Mouse (Mus musculus) intestine, postnatal 0 days (tissue): ENCODE measurements around the gene Nt5dc2. TPM values are rescaled to one million over a fixed set of nuclear protein-coding genes. Genes with fewer than 3 reads are reported as not detected.
A peak's percentile ranks its signal among the peaks of the same experiment; 100 is the strongest.

Source experiments
- ATAC-seq: fragments of 200-750 bp; cut with Nextera tagmentation; 2 replicates; pipeline ENCODE4 v1.8.0; 2017; ENCODE audit warnings: mild to moderate bottlenecking, moderate TSS enrichment, moderate library complexity
- H3K27ac ChIP-seq: fragments of 300-500 bp; sonication (generic); 2 replicates; pipeline ENCODE4 v1.5.1; 2014; ENCODE audit warnings: mild to moderate bottlenecking, low read depth, low read length, moderate library complexity
- H3K27me3 ChIP-seq: fragments of 300-500 bp; sonication (generic); replicated peaks from 2 replicates; pipeline ENCODE4 v1.6.1; 2014; ENCODE audit warnings: low read length, mixed read lengths; ENCODE audit not compliant: control insufficient read depth, insufficient read depth
- H3K36me3 ChIP-seq: fragments of 300-500 bp; sonication (generic); 2 replicates; pipeline ENCODE4 v1.6.1; 2014; ENCODE audit warnings: mild to moderate bottlenecking, moderate library complexity; ENCODE audit not compliant: control insufficient read depth, insufficient read depth
- H3K4me1 ChIP-seq: fragments of 300-500 bp; sonication (generic); replicated peaks from 2 replicates; pipeline ENCODE4 v1.6.1; 2014; ENCODE audit warnings: antibody characterized with exemption, low read length, mixed read lengths; ENCODE audit not compliant: control insufficient read depth, insufficient read depth
- H3K4me2 ChIP-seq: fragments of 300-500 bp; sonication (generic); replicated peaks from 2 replicates; pipeline ENCODE4 v1.6.1; 2014; ENCODE audit warnings: low read depth, mild to moderate bottlenecking, moderate library complexity
- H3K4me3 ChIP-seq: fragments of 300-500 bp; sonication (generic); 2 replicates; pipeline ENCODE4 v1.5.1; 2014; ENCODE audit warnings: low read depth, low read length
- H3K9ac ChIP-seq: fragments of 300-500 bp; sonication (generic); 2 replicates; pipeline ENCODE4 v1.6.1; 2014; ENCODE audit warnings: mild to moderate bottlenecking, low read depth, low read length
- H3K9me3 ChIP-seq: fragments of 300-500 bp; sonication (generic); 2 replicates; pipeline ENCODE4 v1.6.1; 2016; ENCODE audit warnings: mixed run types; ENCODE audit not compliant: control insufficient read depth
- CTCF ChIP-seq: sonication (generic); IDR thresholded peaks from 2 replicates; pipeline ENCODE4 v1.5.1; 2016; ENCODE audit warnings: low read depth, mild to moderate bottlenecking, control low read depth, antibody characterized with exemption, moderate library complexity
- WGBS: fragments of 180-500 bp; shearing (Covaris S2); extraction: QIAGEN DNeasy Blood & Tissue Kit; methylation state at CpG from one replicate; pipeline ENCODE4 v1.1.7; 2014; 5-methylcytosine and 5-hydroxymethylcytosine counted together
- polyA plus RNA-seq: library from polyadenylated mRNA; unstranded; fragments of >200 nt; fragmentation: Nextera tagmentation; extraction: Ambion mirVana; gene quantifications from 2 replicates; pipeline ENCODE4 v1.2.1, GENCODE M21; 2015

Gene Nt5dc2
- polyA plus RNA-seq, 1 experiment from 2014 or later, result 34.9 TPM

- WGBS, result 91% methylated on average over 11 of the region's 11 CpGs
- no peak overlapping the region for H3K4me2 ChIP-seq
- H3K9me3 ChIP-seq, result no peaks in the 10 kb centered on the region
- no peak overlapping the region for H3K4me3 ChIP-seq
- no peak overlapping the region for H3K9ac ChIP-seq
- no peaks in the 10 kb centered on the region for H3K4me1 ChIP-seq
- TF ChIP-seq CTCF, result no peak
- no peak for ATAC-seq
- no peaks in the 10 kb centered on the region for H3K27me3 ChIP-seq
- H3K36me3 ChIP-seq, result peaks cover 56% of the 10 kb centered on the region
- H3K27ac ChIP-seq, result no peak overlapping the region; the same call in 1 of the 2 replicates
These were observed 40.5 kb downstream of the Nt5dc2 start for GRCm38 (mm10) chr14:31171386-31171785.

- Histone ChIP-seq H3K4me1 (no peaks in the 10 kb centered on the region), H3K27me3 (no peaks in the 10 kb centered on the region), H3K9me3 (no peaks in the 10 kb centered on the region), H3K27ac (no peak overlapping the region; the same call in none of the 2 replicates), H3K4me3 (no peak overlapping the region), H3K4me2 (no peak overlapping the region), H3K36me3 (peaks cover 60% of the 10 kb centered on the region), H3K9ac (no peak overlapping the region)
- ATAC-seq, result no peak
- WGBS, result 92% methylated on average over 15 of the region's 15 CpGs
- TF ChIP-seq CTCF, result no peak
These were observed 41.0 kb downstream of the Nt5dc2 start for GRCm38 (mm10) chr14:31171821-31172220.

GRCm38 (mm10) chr14:31172781-31173455, 42.1 kb downstream of the Nt5dc2 start:
- TF ChIP-seq CTCF, result no peak
- Histone ChIP-seq H3K4me2 (no peak overlapping the region), H3K36me3 (peaks cover 71% of the 10 kb centered on the region), H3K27ac (no peak overlapping the region; the same call in 1 of the 2 replicates), H3K27me3 (no peaks in the 10 kb centered on the region), H3K9me3 (no peaks in the 10 kb centered on the region), H3K4me3 (no peak overlapping the region), H3K4me1 (no peaks in the 10 kb centered on the region), H3K9ac (no peak overlapping the region)
- ATAC-seq, result no peak
- WGBS, result 74% methylated on average over 18 of the region's 18 CpGs

GRCm38 (mm10) chr14:31173537-31173936, 42.7 kb downstream of the Nt5dc2 start:
- H3K4me1 ChIP-seq, result no peaks in the 10 kb centered on the region
- 79% methylated on average over 7 of the region's 7 CpGs for WGBS
- no peaks in the 10 kb centered on the region for H3K27me3 ChIP-seq
- no peak for TF ChIP-seq CTCF
- H3K36me3 ChIP-seq, result peaks cover 75% of the 10 kb centered on the region
- H3K4me2 ChIP-seq, result no peak overlapping the region
- H3K27ac ChIP-seq, result peak overlapping the region; percentile 15; the same call in 1 of the 2 replicates
- no peak overlapping the region for H3K4me3 ChIP-seq
- no peak for ATAC-seq
- no peaks in the 10 kb centered on the region for H3K9me3 ChIP-seq
- no peak overlapping the region for H3K9ac ChIP-seq

GRCm38 (mm10) chr14:31177287-31177686, 46.4 kb downstream of the Nt5dc2 start:
- no peak for TF ChIP-seq CTCF
- peaks cover 95% of the 10 kb centered on the region for H3K36me3 ChIP-seq
- H3K27me3 ChIP-seq, result no peaks in the 10 kb centered on the region

GRCm38 (mm10) chr14:31177715-31178114, 46.9 kb downstream of the Nt5dc2 start:
- Histone ChIP-seq H3K36me3 (peaks cover 95% of the 10 kb centered on the region), H3K9me3 (no peaks in the 10 kb centered on the region), H3K4me1 (no peaks in the 10 kb centered on the region), H3K4me3 (no peak overlapping the region), H3K27ac (no peak overlapping the region), H3K27me3 (no peaks in the 10 kb centered on the region), H3K9ac (no peak overlapping the region), H3K4me2 (no peak overlapping the region)
- 89% methylated on average over 5 of the region's 5 CpGs for WGBS
- TF ChIP-seq CTCF, result no peak
- no peak for ATAC-seq

More at GRCm38 (mm10) chr14:31177287-31177686, 46.4 kb downstream of the Nt5dc2 start:
- WGBS, result 85% methylated on average over 16 of the region's 16 CpGs
- H3K9me3 ChIP-seq, result no peaks in the 10 kb centered on the region
- no peak overlapping the region for H3K4me2 ChIP-seq
- no peak overlapping the region for H3K4me3 ChIP-seq
- no peak overlapping the region for H3K27ac ChIP-seq
- no peaks in the 10 kb centered on the region for H3K4me1 ChIP-seq
- H3K9ac ChIP-seq, result no peak overlapping the region
- ATAC-seq, result no peak
